Mouse (Mus musculus): ENCODE measurements around the gene Uroc1. TPM values are rescaled to one million over a fixed set of nuclear protein-coding genes. Genes with fewer than 3 reads are reported as not detected.

Uroc1 gene
- polyA plus RNA-seq, 1 experiment from 2014 or later, result 1.2 TPM

DNA sequence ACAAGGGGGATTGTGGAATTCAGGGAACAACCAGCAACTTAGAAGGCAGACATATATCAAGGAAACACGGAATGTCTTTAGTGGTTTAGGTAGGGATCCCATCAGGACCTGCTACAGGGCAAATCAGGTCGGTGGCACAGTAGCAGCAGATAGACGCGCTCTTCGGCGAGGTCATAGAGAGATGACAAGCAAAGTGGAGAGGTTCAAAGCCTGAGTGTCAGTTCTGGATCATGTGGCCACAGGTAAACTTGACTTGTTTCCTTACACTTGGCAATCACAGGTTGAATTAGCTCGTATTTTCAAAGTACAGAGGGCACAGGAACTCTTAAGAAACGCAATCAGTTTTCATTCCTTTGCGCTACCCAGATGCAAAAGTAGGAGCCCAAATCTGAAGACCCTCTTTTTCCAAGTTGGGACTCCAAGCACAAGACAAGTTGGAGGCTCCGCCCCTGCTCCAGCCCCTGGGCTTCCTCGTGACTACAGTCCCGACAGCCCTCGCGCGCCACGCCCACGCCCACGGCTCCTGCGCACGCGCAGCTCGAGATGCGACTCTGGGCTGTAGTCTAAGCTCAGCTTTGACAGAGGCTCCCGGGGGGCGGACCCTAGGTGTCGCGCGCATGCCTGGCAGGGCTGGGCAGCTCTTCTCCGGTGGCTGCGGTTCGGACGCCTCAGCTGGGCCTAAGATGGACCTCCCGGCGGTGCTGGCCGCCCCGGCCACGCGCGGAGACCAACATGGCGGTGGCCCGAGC, 36.1 kb downstream of the Uroc1 start, which contains the start of gene Zxdc:
TSS of gene Zxdc (plus strand) at position 517 of the 749 bp plus-strand sequence.
- peak within 1 kb of the TSS; percentile 86 for H3K27ac ChIP-seq (ENCODE audit: low read length)
- 6% methylated on average over 41 of the region's 41 CpGs for WGBS

DNA sequence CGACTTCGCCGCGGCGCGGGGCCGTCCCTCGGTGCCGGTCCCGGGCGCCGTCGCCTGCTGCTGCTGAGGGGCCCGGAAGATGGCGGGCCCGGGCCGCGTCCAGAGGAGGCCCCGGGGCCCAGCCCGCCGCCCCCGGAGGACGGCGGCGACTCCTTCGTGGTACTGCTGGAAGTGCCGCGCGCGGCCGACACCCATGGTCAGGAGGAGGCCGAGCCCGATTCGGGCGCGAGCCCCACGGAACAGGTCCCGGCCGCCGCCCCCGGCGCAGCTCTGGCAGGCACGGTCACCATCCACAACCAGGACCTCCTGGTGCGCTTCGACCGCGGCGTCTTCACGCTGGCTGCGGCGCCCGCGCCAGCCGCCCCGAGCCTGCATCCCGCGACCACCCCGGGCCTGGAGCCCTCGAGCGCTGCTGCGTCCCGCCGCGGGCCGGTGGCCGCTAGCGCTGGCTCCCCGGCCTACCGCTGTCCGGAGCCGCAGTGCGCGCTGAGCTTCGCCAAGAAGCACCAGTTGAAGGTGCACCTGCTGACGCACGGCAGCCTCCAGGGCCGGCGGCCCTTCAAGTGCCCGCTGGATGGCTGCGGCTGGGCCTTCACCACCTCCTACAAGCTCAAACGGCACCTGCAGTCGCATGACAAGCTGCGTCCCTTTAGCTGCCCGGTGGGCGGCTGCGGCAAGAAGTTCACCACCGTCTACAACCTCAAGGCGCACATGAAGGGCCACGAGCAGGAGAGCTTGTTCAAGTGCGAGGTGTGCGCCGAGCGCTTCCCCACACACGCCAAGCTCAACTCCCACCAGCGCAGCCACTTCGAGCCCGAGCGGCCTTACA, 36.9 kb downstream of the Uroc1 start:
- under 1% methylated on average over 91 of the region's 98 CpGs for WGBS
- peak overlapping the region; percentile 93 for H3K9ac ChIP-seq (ENCODE audit: low read length)
- H3K27me3 ChIP-seq (ENCODE audit: control insufficient read depth, insufficient read depth, low read length), result no peaks in the 10 kb centered on the region
- 0 out of 2 replicates have a peak, but pooled peaks cover 12% of the 10 kb centered on the region for H3K36me3 ChIP-seq (ENCODE audit: control insufficient read depth, insufficient read depth, low read length)
- peak overlapping the region; percentile 99 for H3K4me2 ChIP-seq (ENCODE audit: low read depth, low read length)
- H3K27ac ChIP-seq (ENCODE audit: low read length), result peak overlapping the region; percentile 86
- no peaks in the 10 kb centered on the region for H3K9me3 ChIP-seq (replicated peaks; ENCODE audit: control insufficient read depth, low read length)
- peak overlapping the region; percentile 85 for H3K4me3 ChIP-seq (replicated peaks; ENCODE audit: low read length)
- peaks cover 19% of the 10 kb centered on the region for H3K4me1 ChIP-seq (ENCODE audit: control insufficient read depth, insufficient read depth, low read length)
- ATAC-seq (ENCODE audit: insufficient read depth, low FRiP score), result peak; percentile 71

More for the DNA sequence above, 36.1 kb downstream of the Uroc1 start, which contains the start of gene Zxdc:
- H3K4me3 ChIP-seq (replicated peaks; ENCODE audit: low read length), result peak within 1 kb of the TSS; percentile 85
- H3K9ac ChIP-seq (ENCODE audit: low read length), result peak within 1 kb of the TSS; percentile 93
- 0 out of 2 replicates have a peak, but pooled peaks cover 7% of the 10 kb centered on the region for H3K36me3 ChIP-seq (ENCODE audit: control insufficient read depth, insufficient read depth, low read length)
- peaks cover 19% of the 10 kb centered on the region for H3K4me1 ChIP-seq (ENCODE audit: control insufficient read depth, insufficient read depth, low read length)
- H3K4me2 ChIP-seq (ENCODE audit: low read depth, low read length), result peak within 1 kb of the TSS; percentile 99
- H3K27me3 ChIP-seq (ENCODE audit: control insufficient read depth, insufficient read depth, low read length), result no peaks in the 10 kb centered on the region
- no peaks in the 10 kb centered on the region for H3K9me3 ChIP-seq (replicated peaks; ENCODE audit: control insufficient read depth, low read length)
- peak; percentile 99 for ATAC-seq (ENCODE audit: insufficient read depth, low FRiP score)

DNA sequence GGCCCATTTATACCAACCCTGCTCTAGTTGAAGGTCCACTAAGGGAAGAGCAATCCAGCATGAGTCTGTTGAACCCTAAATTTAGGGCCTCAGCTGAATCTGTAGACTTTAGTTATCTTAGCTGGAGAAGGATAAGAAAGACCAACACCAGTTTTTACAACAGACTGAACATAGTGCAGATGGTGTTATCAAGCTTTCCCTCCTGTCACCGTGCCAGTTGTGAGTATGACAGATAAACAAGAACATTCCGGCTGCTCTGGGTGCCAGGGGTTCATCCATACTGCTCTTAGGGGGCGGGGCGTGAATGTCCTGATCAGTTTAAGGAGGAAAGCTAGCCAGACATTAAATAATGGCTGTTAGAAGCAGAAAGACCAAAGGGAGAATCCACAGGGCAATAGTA, 41.6 kb downstream of the Uroc1 start:
- peaks cover 16% of the 10 kb centered on the region for H3K4me1 ChIP-seq (ENCODE audit: control insufficient read depth, insufficient read depth, low read length)
- no peak overlapping the region for H3K9ac ChIP-seq (ENCODE audit: low read length)
- WGBS, result 74% methylated on average over 4 of the region's 4 CpGs
- no peaks in the 10 kb centered on the region for H3K9me3 ChIP-seq (replicated peaks; ENCODE audit: control insufficient read depth, low read length)
- no peak overlapping the region for H3K27ac ChIP-seq (ENCODE audit: low read length)
- ATAC-seq (ENCODE audit: insufficient read depth, low FRiP score), result no peak
- peaks cover 33% of the 10 kb centered on the region for H3K36me3 ChIP-seq (ENCODE audit: control insufficient read depth, insufficient read depth, low read length)
- no peaks in the 10 kb centered on the region for H3K27me3 ChIP-seq (ENCODE audit: control insufficient read depth, insufficient read depth, low read length)
- no peak overlapping the region for H3K4me3 ChIP-seq (replicated peaks; ENCODE audit: low read length)
- H3K4me2 ChIP-seq (ENCODE audit: low read depth, low read length), result no peak overlapping the region

DNA sequence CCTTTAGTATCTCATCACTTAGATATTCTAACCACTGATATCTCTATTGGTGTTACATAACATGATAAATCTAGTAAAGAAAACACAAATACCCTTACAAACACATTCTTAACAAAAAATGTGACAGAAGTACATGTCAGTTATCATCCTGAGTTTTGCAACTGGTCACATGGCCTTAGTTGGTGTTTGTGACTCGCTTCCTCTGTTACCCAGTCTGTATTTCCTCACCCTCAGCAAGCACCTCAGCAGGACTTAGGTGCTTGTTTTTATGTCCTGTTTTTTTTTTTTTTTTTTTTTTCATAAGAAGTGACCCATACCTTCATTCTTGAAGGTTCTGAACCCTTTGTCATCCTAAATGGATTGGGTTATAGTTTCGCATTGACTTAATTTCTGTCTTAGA, 44.6 kb downstream of the Uroc1 start:
- no peak for ATAC-seq (ENCODE audit: insufficient read depth, low FRiP score)
- 93% methylated on average over 2 of the region's 2 CpGs for WGBS
- H3K36me3 ChIP-seq (ENCODE audit: control insufficient read depth, insufficient read depth, low read length), result peaks cover 48% of the 10 kb centered on the region
- no peak overlapping the region for H3K9ac ChIP-seq (ENCODE audit: low read length)
- H3K4me1 ChIP-seq (ENCODE audit: control insufficient read depth, insufficient read depth, low read length), result no peaks in the 10 kb centered on the region
- H3K9me3 ChIP-seq (replicated peaks; ENCODE audit: control insufficient read depth, low read length), result no peaks in the 10 kb centered on the region
- no peaks in the 10 kb centered on the region for H3K27me3 ChIP-seq (ENCODE audit: control insufficient read depth, insufficient read depth, low read length)
- H3K4me3 ChIP-seq (replicated peaks; ENCODE audit: low read length), result no peak overlapping the region
- H3K4me2 ChIP-seq (ENCODE audit: low read depth, low read length), result no peak overlapping the region
- no peak overlapping the region for H3K27ac ChIP-seq (ENCODE audit: low read length)

DNA sequence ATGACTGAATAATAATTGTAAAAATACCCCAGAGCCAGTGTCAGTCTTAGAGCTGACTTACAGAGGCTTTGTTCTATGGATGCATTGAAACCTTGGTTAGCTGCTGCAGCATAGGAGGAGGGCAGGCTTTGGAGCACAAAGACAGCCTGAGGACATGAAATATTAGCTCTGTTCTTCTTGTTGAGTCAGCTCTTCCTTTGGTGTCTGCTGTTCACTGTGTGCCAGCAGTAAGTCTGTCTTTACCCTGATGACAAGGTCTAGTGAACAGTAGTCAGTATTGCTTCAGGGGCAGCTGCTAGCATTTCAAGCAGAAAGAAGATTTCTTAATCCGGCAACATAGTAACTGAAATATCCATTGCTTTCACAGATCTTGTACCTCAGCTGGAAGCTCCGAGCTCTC, 48.4 kb downstream of the Uroc1 start:
- Histone ChIP-seq H3K27ac (ENCODE audit: low read length) (no peak overlapping the region), H3K4me1 (ENCODE audit: control insufficient read depth, insufficient read depth, low read length) (no peaks in the 10 kb centered on the region), H3K4me2 (ENCODE audit: low read depth, low read length) (no peak overlapping the region), H3K9me3 (replicated peaks; ENCODE audit: control insufficient read depth, low read length) (no peaks in the 10 kb centered on the region), H3K27me3 (ENCODE audit: control insufficient read depth, insufficient read depth, low read length) (no peaks in the 10 kb centered on the region), H3K4me3 (replicated peaks; ENCODE audit: low read length) (no peak overlapping the region), H3K36me3 (ENCODE audit: control insufficient read depth, insufficient read depth, low read length) (peaks cover 26% of the 10 kb centered on the region), H3K9ac (ENCODE audit: low read length) (no peak overlapping the region)
- ATAC-seq (ENCODE audit: insufficient read depth, low FRiP score), result no peak
- WGBS, result 94% methylated on average over 2 of the region's 2 CpGs

DNA sequence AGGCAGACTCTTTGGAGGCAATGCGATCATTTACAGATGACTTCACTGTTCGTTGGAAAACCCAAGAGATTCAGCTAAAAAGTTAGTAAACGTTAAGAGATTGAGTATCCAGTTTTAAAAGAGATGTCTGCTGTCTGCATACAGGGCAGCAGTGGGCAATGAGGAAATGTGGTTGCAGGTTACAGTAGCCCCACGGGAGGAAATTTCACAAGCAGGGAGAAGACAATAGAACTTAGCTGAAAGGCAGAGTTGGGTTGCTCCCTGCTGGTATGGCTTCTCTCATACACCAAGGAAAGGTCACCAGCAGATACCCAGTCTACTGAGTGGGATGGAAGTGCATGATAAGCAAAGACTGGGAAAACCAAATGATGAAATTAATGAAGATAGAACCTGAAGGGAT, 57.5 kb downstream of the Uroc1 start:
- H3K9ac ChIP-seq (ENCODE audit: low read length), result no peak overlapping the region
- no peak overlapping the region for H3K4me2 ChIP-seq (ENCODE audit: low read depth, low read length)
- H3K27ac ChIP-seq (ENCODE audit: low read length), result no peak overlapping the region
- ATAC-seq (ENCODE audit: insufficient read depth, low FRiP score), result no peak
- no peaks in the 10 kb centered on the region for H3K9me3 ChIP-seq (replicated peaks; ENCODE audit: control insufficient read depth, low read length)
- H3K4me1 ChIP-seq (ENCODE audit: control insufficient read depth, insufficient read depth, low read length), result no peaks in the 10 kb centered on the region
- 79% methylated on average over 4 of the region's 4 CpGs for WGBS
- H3K36me3 ChIP-seq (ENCODE audit: control insufficient read depth, insufficient read depth, low read length), result peaks cover 6% of the 10 kb centered on the region; the same call in 1 of the 2 replicates
- H3K4me3 ChIP-seq (replicated peaks; ENCODE audit: low read length), result no peak overlapping the region
- no peaks in the 10 kb centered on the region for H3K27me3 ChIP-seq (ENCODE audit: control insufficient read depth, insufficient read depth, low read length)

DNA sequence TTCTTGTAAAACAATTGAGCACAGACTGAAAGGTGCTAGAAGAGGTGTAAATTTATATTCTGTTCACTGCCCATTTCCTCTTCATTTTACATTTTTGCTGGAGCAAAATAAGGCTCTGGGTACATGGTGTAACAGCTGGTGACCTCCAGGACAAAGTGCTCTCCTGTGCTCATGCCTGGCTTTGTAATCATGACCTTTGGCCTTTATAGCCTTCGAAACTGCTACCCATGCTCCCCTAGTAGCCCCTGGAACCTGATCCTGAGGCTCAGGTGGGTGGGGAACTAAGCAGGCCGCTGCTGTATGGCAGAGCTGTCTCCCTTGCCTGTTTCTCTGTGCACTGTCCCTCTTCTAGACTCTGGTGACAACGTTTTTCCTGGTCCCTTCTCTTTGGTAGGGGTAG, 60.9 kb downstream of the Uroc1 start:
- ATAC-seq (ENCODE audit: insufficient read depth, low FRiP score), result no peak
- peaks cover 3% of the 10 kb centered on the region; the same call in 1 of the 2 replicates for H3K36me3 ChIP-seq (ENCODE audit: control insufficient read depth, insufficient read depth, low read length)
- H3K27me3 ChIP-seq (ENCODE audit: control insufficient read depth, insufficient read depth, low read length), result no peaks in the 10 kb centered on the region
- H3K9ac ChIP-seq (ENCODE audit: low read length), result no peak overlapping the region
- 55% methylated on average over 3 of the region's 3 CpGs for WGBS
- H3K4me1 ChIP-seq (ENCODE audit: control insufficient read depth, insufficient read depth, low read length), result no peaks in the 10 kb centered on the region
- no peaks in the 10 kb centered on the region for H3K9me3 ChIP-seq (replicated peaks; ENCODE audit: control insufficient read depth, low read length)
- H3K27ac ChIP-seq (ENCODE audit: low read length), result no peak overlapping the region
- H3K4me3 ChIP-seq (replicated peaks; ENCODE audit: low read length), result no peak overlapping the region
- no peak overlapping the region for H3K4me2 ChIP-seq (ENCODE audit: low read depth, low read length)

DNA sequence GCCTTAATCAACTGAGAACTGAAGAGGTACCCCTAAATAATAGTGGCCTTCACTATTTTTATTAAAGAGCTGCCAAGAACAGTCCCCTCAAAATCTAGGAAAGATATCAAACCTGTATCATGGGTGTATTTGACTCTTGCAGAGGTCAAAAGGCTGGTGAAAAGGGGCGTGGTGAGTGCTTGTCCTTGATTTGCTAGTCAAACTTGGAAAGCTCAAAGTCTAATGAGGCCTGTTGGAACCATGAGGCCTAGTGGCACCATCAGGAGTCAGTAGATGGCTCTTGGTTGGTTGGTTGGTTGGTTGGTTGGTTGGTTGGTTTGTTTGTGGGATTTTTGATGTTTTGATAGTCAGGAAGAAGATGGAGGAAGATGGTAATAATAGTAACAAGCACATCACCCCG, 62.7 kb downstream of the Uroc1 start:
- no peak overlapping the region for H3K4me2 ChIP-seq (ENCODE audit: low read depth, low read length)
- no peaks in the 10 kb centered on the region for H3K4me1 ChIP-seq (ENCODE audit: control insufficient read depth, insufficient read depth, low read length)
- H3K27ac ChIP-seq (ENCODE audit: low read length), result no peak overlapping the region
- H3K4me3 ChIP-seq (replicated peaks; ENCODE audit: low read length), result no peak overlapping the region
- WGBS, result 88% methylated on average over 2 of the region's 2 CpGs
- no peak overlapping the region for H3K9ac ChIP-seq (ENCODE audit: low read length)
- H3K27me3 ChIP-seq (ENCODE audit: control insufficient read depth, insufficient read depth, low read length), result no peaks in the 10 kb centered on the region
- peaks cover 4% of the 10 kb centered on the region; the same call in 1 of the 2 replicates for H3K36me3 ChIP-seq (ENCODE audit: control insufficient read depth, insufficient read depth, low read length)
- H3K9me3 ChIP-seq (replicated peaks; ENCODE audit: control insufficient read depth, low read length), result no peaks in the 10 kb centered on the region
- ATAC-seq (ENCODE audit: insufficient read depth, low FRiP score), result no peak

DNA sequence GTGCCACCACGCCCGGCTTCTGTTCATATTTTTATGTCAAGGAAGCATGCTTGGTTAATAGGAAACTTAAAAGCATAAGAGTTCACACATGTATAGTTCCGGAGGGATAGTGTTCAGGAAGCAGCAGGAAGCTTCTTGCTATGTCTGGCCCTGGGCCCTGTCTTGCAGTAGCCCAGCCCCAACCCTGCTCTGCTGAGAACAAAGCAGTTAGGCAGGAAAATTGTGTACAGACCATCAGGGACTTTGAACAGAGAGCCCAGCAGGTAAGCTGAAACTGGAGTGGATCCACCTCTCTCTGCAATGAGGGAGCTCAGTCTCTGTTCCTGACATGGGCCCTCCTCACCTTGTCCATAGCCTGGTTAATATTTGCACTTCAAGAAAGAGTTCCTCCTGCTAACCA, 64.2 kb downstream of the Uroc1 start:
- H3K36me3 ChIP-seq (ENCODE audit: control insufficient read depth, insufficient read depth, low read length), result peaks cover 7% of the 10 kb centered on the region; the same call in 1 of the 2 replicates
- H3K9ac ChIP-seq (ENCODE audit: low read length), result no peak overlapping the region
- no peaks in the 10 kb centered on the region for H3K27me3 ChIP-seq (ENCODE audit: control insufficient read depth, insufficient read depth, low read length)
- no peak; the same call in 1 of the 2 replicates for ATAC-seq (ENCODE audit: insufficient read depth, low FRiP score)
- H3K9me3 ChIP-seq (replicated peaks; ENCODE audit: control insufficient read depth, low read length), result no peaks in the 10 kb centered on the region
- no peaks in the 10 kb centered on the region for H3K4me1 ChIP-seq (ENCODE audit: control insufficient read depth, insufficient read depth, low read length)
- H3K27ac ChIP-seq (ENCODE audit: low read length), result no peak overlapping the region
- H3K4me2 ChIP-seq (ENCODE audit: low read depth, low read length), result no peak overlapping the region
- H3K4me3 ChIP-seq (replicated peaks; ENCODE audit: low read length), result no peak overlapping the region
- WGBS, result 78% methylated on average over 3 of the region's 3 CpGs

Measured in stomach, embryonic 16.5 days (tissue).